In genomic region chr2:76437372-76437771, GRCm38 (mm10) we compare ENCODE assay signal across 16 mouse cellular contexts. TPM values are rescaled to one million over a fixed set of nuclear protein-coding genes. Genes with fewer than 3 reads are reported as not detected.
DNase-seq lines count a peak whose midpoint lies in the region; ATAC-seq and TF ChIP-seq lines count a peak whose summit lies in the region.
"Had no signal": no experiment of that assay in that cellular context is flagged by ENCODE, and none has a peak within 500 bp of the region (broad histone marks: within the 10 kb centered on the region; RNA-seq: fewer than 3 reads in every experiment).

No protein-coding gene starts in this region.

- H3K4me1 ChIP-seq in kidney, postnatal 0 days (replicated peaks; ENCODE audit: insufficient read depth, low read length), result no peaks in the 10 kb centered on the region
- peaks cover 28% of the 10 kb centered on the region for H3K4me1 ChIP-seq in kidney, embryonic 15.5 days
- H3K4me1 ChIP-seq: embryonic facial prominence, embryonic 15.5 days; liver, embryonic 13.5 days had no signal

- ATAC-seq in kidney, postnatal 0 days (replicated peaks; ENCODE audit: low FRiP score, low read depth), result no peak
- ATAC-seq in kidney, embryonic 15.5 days (replicated peaks; ENCODE audit: low FRiP score), result no peak
- ATAC-seq: inflammation-experienced regulatory T-cells, adult 6 months had no signal

- H3K9ac ChIP-seq in kidney, postnatal 0 days (ENCODE audit: low read depth, low read length), result no peak overlapping the region
- no peak overlapping the region for H3K9ac ChIP-seq in kidney, embryonic 15.5 days
- H3K9ac ChIP-seq: embryonic facial prominence, embryonic 15.5 days; liver, embryonic 13.5 days had no signal

- no peak for TF ChIP-seq CTCF in kidney, postnatal 0 days (IDR thresholded peaks at IDR 0.05; ENCODE audit: low read depth)

- H3K9me3 ChIP-seq in kidney, postnatal 0 days (replicated peaks; ENCODE audit: low read length), result no peaks in the 10 kb centered on the region
- H3K9me3 ChIP-seq in kidney, embryonic 15.5 days (replicated peaks), result no peaks in the 10 kb centered on the region
- H3K9me3 ChIP-seq: embryonic facial prominence, embryonic 15.5 days; liver, embryonic 13.5 days had no signal

- 40% methylated on average over 2 of the region's 2 CpGs for WGBS in kidney, postnatal 0 days
- WGBS in kidney, embryonic 15.5 days, result 48% methylated on average over 2 of the region's 2 CpGs

- DNase-seq in cerebellum, adult 9-11 months, result peak; percentile 24
- DNase-seq in cerebellum, adult 8-10 months, result no peak
- DNase-seq in gastrocnemius, postnatal 25 days, result peak; percentile 12
- DNase-seq in gastrocnemius, postnatal 10 days, result no peak
- DNase-seq in kidney, postnatal 0 days (ENCODE audit: low spot score), result peak; percentile 28
- peak; percentile 2 for DNase-seq in mesoderm, embryonic 11.5 days (ENCODE audit: low read depth, low spot score)
- no peak for DNase-seq in testis, postnatal 10 days (ENCODE audit: low spot score)
- DNase-seq: cerebellum, adult 11 months; liver, embryonic 13.5 days; right cerebral cortex, postnatal 25 days; thymus, adult 2 months had no signal

- no peak overlapping the region for H3K4me3 ChIP-seq in kidney, postnatal 0 days (replicated peaks; ENCODE audit: low read depth, low read length)
- H3K4me3 ChIP-seq in kidney, embryonic 15.5 days (replicated peaks), result no peak overlapping the region
- H3K4me3 ChIP-seq: embryonic facial prominence, embryonic 15.5 days; liver, embryonic 13.5 days had no signal

- no peaks in the 10 kb centered on the region for H3K27me3 ChIP-seq in kidney, postnatal 0 days (ENCODE audit: insufficient read depth, low read length)
- H3K27me3 ChIP-seq in kidney, embryonic 15.5 days, result no peaks in the 10 kb centered on the region
- H3K27me3 ChIP-seq: CH12.LX; embryonic facial prominence, embryonic 15.5 days; liver, embryonic 13.5 days had no signal

- no peak overlapping the region for H3K27ac ChIP-seq in kidney, postnatal 0 days
- H3K27ac ChIP-seq in kidney, embryonic 15.5 days, result no peak overlapping the region
- H3K27ac ChIP-seq: embryonic facial prominence, embryonic 15.5 days; liver, embryonic 13.5 days had no signal

- no peaks in the 10 kb centered on the region for H3K36me3 ChIP-seq in kidney, postnatal 0 days (ENCODE audit: insufficient read depth, low read length)
- no peaks in the 10 kb centered on the region for H3K36me3 ChIP-seq in kidney, embryonic 15.5 days
- H3K36me3 ChIP-seq: embryonic facial prominence, embryonic 15.5 days; liver, embryonic 13.5 days had no signal

- H3K4me2 ChIP-seq in kidney, postnatal 0 days (ENCODE audit: low read length), result no peak overlapping the region
- no peak overlapping the region for H3K4me2 ChIP-seq in kidney, embryonic 15.5 days
- H3K4me2 ChIP-seq: embryonic facial prominence, embryonic 15.5 days; liver, embryonic 13.5 days had no signal

RNA-seq across cellular contexts. Expression of gene Osbpl6, which starts 31.1 kb away (rescaled TPM):
- total RNA-seq in gastrocnemius, postnatal 25 days (2021), result 10 to 100 TPM; 31.9 to 35.8 TPM
- 10 to 100 TPM; 11.4 to 14.5 TPM for total RNA-seq in gastrocnemius, postnatal 10 days (2021)
- 19.4 and 20.5 TPM in 2 replicates for polyA plus RNA-seq in kidney, postnatal 0 days (2015; fragmentation: Nextera tagmentation; extraction: Ambion mirVana)
- 18.3 and 20.1 TPM in 2 replicates for polyA plus RNA-seq in kidney, embryonic 15.5 days (2015; fragmentation: Nextera tagmentation; extraction: Ambion mirVana)
- total RNA-seq: monocyte, adult 5-6 weeks had no signal

Comparison
In these comparisons a context has a peak if more than half of its experiments do, and no peak if none do; other contexts are left out.
1. DNase-seq: peak in cerebellum, adult 9-11 months (single experiment), gastrocnemius, postnatal 25 days (single experiment), kidney, postnatal 0 days (single experiment) and mesoderm, embryonic 11.5 days (single experiment); none in cerebellum, adult 8-10 months (single experiment), gastrocnemius, postnatal 10 days (single experiment) and testis, postnatal 10 days (single experiment).